Mouse (Mus musculus) telencephalon, adult 2 months (tissue): Measurements from ENCODE around the gene Fndc8.

ENCODE experiments used
- DNase-seq: peaks from one replicate; pipeline ENCODE4 v3.0.0-alpha.2; 2011; ENCODE audit warnings: low read depth, low spot score

Fndc8 gene

GRCm38 (mm10) chr11:82869506-82870172 is 22.3 kb upstream of the Fndc8 start:
- DNase-seq = no peak

- no peak for DNase-seq
Observed at GRCm38 (mm10) chr11:82870173-82871030, 21.5 kb upstream of the Fndc8 start.

GRCm38 (mm10) chr11:82871031-82871446 is 20.9 kb upstream of the Fndc8 start, which contains the start of gene Rffl:
Gene Rffl, minus strand, starts transcription at chr11:82871210.
- DNase-seq = peak; percentile 74

- DNase-seq = no peak
Observed at GRCm38 (mm10) chr11:82874924-82875323, 17.0 kb upstream of the Fndc8 start.

GRCm38 (mm10) chr11:82875631-82876030 is 16.3 kb upstream of the Fndc8 start:
- no peak for DNase-seq

GRCm38 (mm10) chr11:82877726-82878344 is 14.1 kb upstream of the Fndc8 start:
- DNase-seq = no peak

GRCm38 (mm10) chr11:82883180-82883579 is 8.7 kb upstream of the Fndc8 start:
- DNase-seq = no peak

- DNase-seq = no peak
Observed at GRCm38 (mm10) chr11:82886559-82886958, 5.4 kb upstream of the Fndc8 start.

- DNase-seq = no peak
Observed at GRCm38 (mm10) chr11:82888491-82888946, 3.4 kb upstream of the Fndc8 start.

- DNase-seq = no peak
Observed at GRCm38 (mm10) chr11:82889524-82890341, 2.2 kb upstream of the Fndc8 start.

- peak; percentile 87 for DNase-seq
Observed at GRCm38 (mm10) chr11:82890342-82890762, 1.6 kb upstream of the Fndc8 start, which contains the start of gene Rad51d. Gene Rad51d, minus strand, starts transcription at chr11:82890614.

- DNase-seq = no peak
Observed at GRCm38 (mm10) chr11:82897478-82897877, 5.6 kb downstream of the Fndc8 start.

- no peak for DNase-seq
Observed at GRCm38 (mm10) chr11:82899720-82900119, 7.8 kb downstream of the Fndc8 start.

GRCm38 (mm10) chr11:82901606-82902310 is 9.8 kb downstream of the Fndc8 start:
- no peak for DNase-seq

- no peak for DNase-seq
Observed at GRCm38 (mm10) chr11:82904952-82905351, 13.0 kb downstream of the Fndc8 start.

GRCm38 (mm10) chr11:82905816-82906215 is 13.9 kb downstream of the Fndc8 start:
- no peak for DNase-seq

- peak; percentile 72 for DNase-seq
Observed at GRCm38 (mm10) chr11:82907651-82908607, 16.0 kb downstream of the Fndc8 start, which contains the start of gene Nle1. Gene Nle1, minus strand, starts transcription at chr11:82908411.

- DNase-seq = no peak
Observed at GRCm38 (mm10) chr11:82908608-82908989, 16.7 kb downstream of the Fndc8 start.

- no peak for DNase-seq
Observed at GRCm38 (mm10) chr11:82910250-82910649, 18.3 kb downstream of the Fndc8 start, which contains the start of gene Unc45b. Gene Unc45b, plus strand, starts transcription at chr11:82910550.
